Mouse (Mus musculus) liver, adult 2 months (tissue): ENCODE measurements around the gene Rps24. TPM values are rescaled to one million over a fixed set of nuclear protein-coding genes. Genes with fewer than 3 reads are reported as not detected.

Experiments
- DNase-seq: peaks from one replicate; pipeline ENCODE4 v3.0.0-alpha.2; 2011; ENCODE audit warnings: low read depth, low spot score; ENCODE audit errors: extremely low read depth
- H3K27ac ChIP-seq: fragments of 200-500 bp; replicated peaks from 2 replicates; pipeline ENCODE4 v1.5.1; 2012; ENCODE audit warnings: low read depth, mild to moderate bottlenecking, control low read depth, inconsistent platforms, low read length; ENCODE audit not compliant: insufficient read depth
- H3K27me3 ChIP-seq: fragments of 200-500 bp; 2 replicates; pipeline ENCODE4 v1.6.1; 2012; ENCODE audit warnings: mild to moderate bottlenecking, moderate library complexity, low read length, inconsistent platforms; ENCODE audit not compliant: control insufficient read depth, insufficient read depth
- H3K36me3 ChIP-seq: fragments of 200-500 bp; 2 replicates; pipeline ENCODE4 v1.6.1; 2012; ENCODE audit warnings: low read length, inconsistent platforms; ENCODE audit not compliant: control insufficient read depth, insufficient read depth
- H3K4me1 ChIP-seq: fragments of 200-500 bp; 2 replicates; pipeline ENCODE4 v1.6.1; 2011; ENCODE audit warnings: low read length; ENCODE audit not compliant: control insufficient read depth, insufficient read depth
- H3K4me3 ChIP-seq: fragments of 200-500 bp; 2 replicates; pipeline ENCODE4 v1.5.1; 2011; ENCODE audit warnings: low read depth, mild to moderate bottlenecking, control low read depth, low read length, moderate library complexity; ENCODE audit not compliant: insufficient read depth
- H3K79me2 ChIP-seq: fragments of 200-500 bp; 2 replicates; pipeline ENCODE4 v1.6.1; 2012; ENCODE audit warnings: inconsistent platforms, mild to moderate bottlenecking, low read length, moderate library complexity; ENCODE audit not compliant: control insufficient read depth, insufficient read depth
- H3K9ac ChIP-seq: fragments of 200-500 bp; 2 replicates; pipeline ENCODE4 v1.6.1; 2012; ENCODE audit warnings: low read depth, mild to moderate bottlenecking, control low read depth, inconsistent platforms, low read length
- CTCF ChIP-seq: fragments of 200-500 bp; IDR thresholded peaks from 2 replicates; pipeline ENCODE4 v1.5.1; 2011; ENCODE audit warnings: low read depth, low read length, control low read depth
- POLR2A ChIP-seq: fragments of 200-500 bp; IDR thresholded peaks from 2 replicates; pipeline ENCODE4 v1.6.1; 2011; ENCODE audit warnings: low read length, control low read depth; ENCODE audit not compliant: insufficient read depth; ENCODE audit errors: extremely low read depth
- WGBS: fragments of 180-500 bp; shearing (Covaris S2); methylation state at CpG from one replicate; pipeline ENCODE4 v1.1.7; 2018; 5-methylcytosine and 5-hydroxymethylcytosine counted together
- polyA plus RNA-seq: library from polyadenylated mRNA; depleted of rRNA; stranded (reverse); fragments of >200 nt; gene quantifications from 2 replicates; pipeline ENCODE4 v1.2.3, GENCODE M21; 2012; rRNA removed
- total RNA-seq: library from RNA; depleted of rRNA; stranded (reverse); fragments of >200 nt; gene quantifications from 2 replicates; pipeline ENCODE4 v1.2.3, GENCODE M21; 2014; rRNA removed

The Rps24 gene
- total and polyA plus RNA-seq, 2 experiments, result 206 to 876 TPM

- Histone ChIP-seq H3K79me2 (no peaks in the 10 kb centered on the region), H3K27me3 (no peaks in the 10 kb centered on the region), H3K9ac (no peak overlapping the region), H3K4me1 (no peaks in the 10 kb centered on the region), H3K27ac (no peak overlapping the region), H3K36me3 (no peaks in the 10 kb centered on the region), H3K4me3 (no peak overlapping the region)
- 88% methylated on average over 4 of the region's 4 CpGs for WGBS
- TF ChIP-seq CTCF (no peak), POLR2A (no peak)
- DNase-seq, result no peak
Measured at GRCm38 (mm10) chr14:24542901-24543300, 56.0 kb downstream of the Rps24 start.

DNA sequence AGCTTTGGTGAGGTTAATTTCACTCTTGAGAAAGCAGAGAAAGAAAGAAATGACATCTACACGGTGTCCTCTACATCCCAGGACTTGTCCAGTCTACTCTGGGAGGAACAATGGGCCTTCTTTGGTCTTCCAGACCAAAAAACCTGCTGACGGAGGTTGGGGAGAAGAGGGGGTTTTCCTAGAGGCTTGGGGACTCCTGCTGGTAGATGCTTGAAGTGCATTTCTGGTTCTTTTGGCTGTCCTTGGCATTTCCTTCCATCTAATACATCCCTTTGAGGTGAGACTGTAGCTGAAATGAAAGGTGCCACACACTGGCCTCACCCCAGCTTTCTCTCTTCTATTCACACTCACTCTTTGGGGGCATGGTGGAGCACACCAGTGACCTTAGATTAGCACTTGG lies 57.1 kb downstream of the Rps24 start:
- H3K79me2 ChIP-seq, result no peaks in the 10 kb centered on the region
- H3K4me3 ChIP-seq, result no peak overlapping the region
- H3K9ac ChIP-seq, result no peak overlapping the region
- no peaks in the 10 kb centered on the region for H3K36me3 ChIP-seq
- WGBS, result 43% methylated on average over 2 of the region's 2 CpGs
- no peak overlapping the region for H3K27ac ChIP-seq
- no peak for DNase-seq
- no peaks in the 10 kb centered on the region for H3K4me1 ChIP-seq
- H3K27me3 ChIP-seq, result no peaks in the 10 kb centered on the region
- no peak for TF ChIP-seq POLR2A
- TF ChIP-seq CTCF, result no peak

Other genes starting within 250 kb of the Rps24 start
- gene Dlg5, start 241.2 kb upstream of the Rps24 start, total RNA-seq, result 1.3 and 2.4 TPM in 2 replicates
- gene Dlg5, start 241.2 kb upstream of the Rps24 start, polyA plus RNA-seq, result 2.9 and 4.0 TPM in 2 replicates
- not detected in 2 replicates for gene E330034G19Rik, start 193.9 kb upstream of the Rps24 start, total RNA-seq
- not detected in 2 replicates for gene E330034G19Rik, start 193.9 kb upstream of the Rps24 start, polyA plus RNA-seq
- 10.1 and 11.7 TPM in 2 replicates for gene Polr3a, start 67 bp upstream of the Rps24 start, total RNA-seq
- gene Polr3a, start 67 bp upstream of the Rps24 start, polyA plus RNA-seq, result 4.0 and 5.1 TPM in 2 replicates